Mouse (Mus musculus) testis, adult 2 months (tissue): ENCODE measurements around the gene Slain2. TPM values are rescaled to one million over a fixed set of nuclear protein-coding genes. Genes with fewer than 3 reads are reported as not detected.

Experiments
- H3K27ac ChIP-seq: fragments of 200-500 bp; 2 replicates; pipeline ENCODE4 v1.5.1; 2012; ENCODE audit warnings: low read depth, low read length; ENCODE audit not compliant: control insufficient read depth, insufficient read depth
- H3K27me3 ChIP-seq: fragments of 200-500 bp; 2 replicates; pipeline ENCODE4 v1.6.1; 2012; ENCODE audit warnings: mild to moderate bottlenecking, low read length, moderate library complexity; ENCODE audit not compliant: control insufficient read depth, insufficient read depth
- H3K36me3 ChIP-seq: fragments of 200-500 bp; 2 replicates; pipeline ENCODE4 v1.6.1; 2012; ENCODE audit warnings: mild to moderate bottlenecking, low read length; ENCODE audit not compliant: control insufficient read depth, insufficient read depth
- H3K4me1 ChIP-seq: fragments of 200-500 bp; 2 replicates; pipeline ENCODE4 v1.6.1; 2012; ENCODE audit warnings: low read length; ENCODE audit not compliant: control insufficient read depth, insufficient read depth
- H3K4me3 ChIP-seq: fragments of 200-500 bp; 2 replicates; pipeline ENCODE4 v1.5.1; 2012; ENCODE audit warnings: low read depth, mild to moderate bottlenecking, low read length, moderate library complexity, mixed read lengths; ENCODE audit not compliant: control insufficient read depth
- CTCF ChIP-seq: fragments of 200-500 bp; IDR thresholded peaks from 2 replicates; pipeline ENCODE4 v1.5.1; 2012; ENCODE audit warnings: low read depth, mild to moderate bottlenecking, inconsistent platforms, low read length, moderate library complexity; ENCODE audit not compliant: control insufficient read depth, insufficient read depth, insufficient replicate concordance
- POLR2A ChIP-seq: fragments of 200-500 bp; IDR thresholded peaks from 2 replicates; pipeline ENCODE4 v1.6.1; 2012; ENCODE audit warnings: low read depth, mild to moderate bottlenecking, inconsistent platforms, low read length, moderate library complexity; ENCODE audit not compliant: control insufficient read depth
- polyA plus RNA-seq: library from polyadenylated mRNA; depleted of rRNA; stranded (reverse); fragments of >200 nt; gene quantifications from 2 replicates; pipeline ENCODE4 v1.2.3, GENCODE M21; 2012; rRNA removed

Slain2 gene
- 173 and 180 TPM in 2 replicates for polyA plus RNA-seq

DNA sequence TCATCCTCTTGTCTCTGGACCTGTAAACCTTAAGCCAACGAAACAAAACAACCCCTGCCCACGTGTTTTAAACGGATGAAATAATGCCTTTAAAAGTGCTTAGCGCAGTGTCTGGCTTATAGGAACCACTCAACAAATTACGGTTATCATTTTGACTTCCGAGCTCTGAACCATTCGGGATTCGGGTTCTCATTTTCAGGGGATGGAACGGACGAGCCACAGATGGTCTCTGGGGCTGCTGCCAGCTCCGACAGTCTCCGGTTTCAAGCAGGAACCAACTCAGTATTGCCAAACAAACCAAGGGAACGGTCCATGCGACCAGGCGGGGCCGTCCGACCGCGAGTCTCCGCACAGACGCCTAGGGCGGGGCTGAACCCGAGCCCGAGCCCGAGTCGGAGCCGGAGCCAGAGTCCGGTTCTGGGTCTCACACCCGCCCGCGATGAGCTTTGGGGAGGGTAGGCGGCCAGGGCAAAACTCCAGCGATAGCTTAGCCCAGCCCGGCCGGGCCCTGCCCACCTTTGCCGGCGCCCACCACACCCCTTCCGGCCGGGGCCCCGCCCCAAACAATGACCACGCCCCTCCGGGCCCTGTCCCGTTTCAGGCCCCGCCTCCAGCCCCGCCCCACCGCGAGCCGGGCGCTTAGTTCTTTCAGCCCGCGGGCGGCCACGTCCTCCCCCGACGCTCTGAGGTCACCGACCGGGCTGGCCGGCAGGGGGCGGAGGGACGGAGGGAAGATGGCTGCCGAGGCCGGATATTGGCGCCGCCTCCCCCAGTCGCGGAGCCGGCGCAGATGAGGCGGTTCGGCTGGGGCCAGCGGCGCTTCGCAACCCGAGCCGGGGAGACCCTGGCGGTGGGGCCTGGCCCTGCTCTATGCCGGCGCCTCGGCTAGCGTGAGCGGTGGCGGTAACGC is at the start of gene Slain2:
Slain2 (plus strand) TSS at position 657 of the 910 bp plus-strand sequence.
- Histone ChIP-seq H3K27me3 (no peaks in the 10 kb centered on the region), H3K36me3 (no peaks in the 10 kb centered on the region), H3K27ac (peak within 1 kb of the TSS; percentile 96), H3K4me1 (peaks cover 2% of the 10 kb centered on the region), H3K4me3 (peak within 1 kb of the TSS; percentile 96)
- TF ChIP-seq POLR2A, result peak; percentile 81; the same call in 1 of the 2 replicates
- TF ChIP-seq CTCF, result peak; percentile 37

DNA sequence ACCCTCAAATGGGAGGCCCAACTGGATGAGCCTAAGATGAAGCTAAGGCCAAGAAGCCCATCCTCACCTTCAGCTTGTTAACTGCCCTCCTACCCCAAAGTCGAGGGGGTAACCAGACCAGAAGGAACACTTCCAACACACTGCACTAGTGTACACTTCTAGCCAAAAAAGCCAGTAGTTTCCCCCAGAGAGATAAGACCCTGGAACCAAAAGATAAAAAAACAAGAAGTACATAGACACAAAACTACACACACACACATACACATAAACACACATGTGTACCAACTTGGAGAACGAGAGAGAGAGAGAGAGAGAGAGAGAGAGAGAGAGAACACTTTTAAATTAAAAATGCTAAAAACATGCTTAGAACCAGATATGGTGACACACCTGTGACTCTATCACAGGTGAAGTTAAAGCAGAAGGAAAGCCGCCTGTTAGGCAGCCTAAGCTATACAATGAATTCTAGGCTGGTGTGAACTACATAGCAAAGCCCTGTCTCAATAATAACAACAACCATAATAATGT is 49.4 kb upstream of the Slain2 start:
- H3K4me1 ChIP-seq, result peaks cover 15% of the 10 kb centered on the region
- no peak for TF ChIP-seq POLR2A
- TF ChIP-seq CTCF, result no peak
- no peak overlapping the region for H3K27ac ChIP-seq
- H3K27me3 ChIP-seq, result no peaks in the 10 kb centered on the region
- no peak overlapping the region for H3K4me3 ChIP-seq
- no peaks in the 10 kb centered on the region for H3K36me3 ChIP-seq

DNA sequence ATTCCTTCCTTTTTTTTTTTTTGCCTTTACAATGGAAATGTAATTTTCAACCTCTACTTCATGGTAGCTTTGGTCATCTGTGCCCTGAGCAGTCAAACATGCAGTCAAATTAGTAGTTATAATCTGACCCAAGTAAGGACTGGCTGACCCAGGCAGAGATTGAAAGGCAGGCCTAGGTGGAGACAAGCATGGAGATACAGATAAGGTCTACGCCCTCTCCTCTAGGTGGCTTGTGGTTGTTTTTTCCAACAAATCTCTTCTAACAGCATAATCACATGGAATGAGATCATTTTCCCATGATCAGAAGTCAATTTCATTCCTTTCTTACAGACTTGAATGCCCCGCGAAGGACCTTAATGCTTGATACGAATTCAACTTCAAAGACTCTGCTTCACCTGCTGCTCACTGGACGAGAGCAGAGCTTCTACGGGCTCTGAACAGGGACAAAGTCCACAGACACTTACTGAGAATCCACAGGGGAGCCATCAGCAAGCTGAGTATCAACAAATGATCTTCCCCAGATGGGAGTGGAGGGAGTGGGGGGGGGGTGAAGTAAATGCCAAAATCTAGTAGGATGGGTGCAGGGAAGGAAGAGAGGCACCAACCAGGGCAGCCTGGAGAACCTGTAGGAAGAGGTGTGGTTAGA is 47.7 kb upstream of the Slain2 start:
- no peaks in the 10 kb centered on the region for H3K36me3 ChIP-seq
- H3K4me3 ChIP-seq, result no peak overlapping the region
- no peaks in the 10 kb centered on the region for H3K27me3 ChIP-seq
- H3K4me1 ChIP-seq, result peaks cover 15% of the 10 kb centered on the region
- no peak overlapping the region for H3K27ac ChIP-seq
- TF ChIP-seq CTCF, result no peak
- no peak for TF ChIP-seq POLR2A

DNA sequence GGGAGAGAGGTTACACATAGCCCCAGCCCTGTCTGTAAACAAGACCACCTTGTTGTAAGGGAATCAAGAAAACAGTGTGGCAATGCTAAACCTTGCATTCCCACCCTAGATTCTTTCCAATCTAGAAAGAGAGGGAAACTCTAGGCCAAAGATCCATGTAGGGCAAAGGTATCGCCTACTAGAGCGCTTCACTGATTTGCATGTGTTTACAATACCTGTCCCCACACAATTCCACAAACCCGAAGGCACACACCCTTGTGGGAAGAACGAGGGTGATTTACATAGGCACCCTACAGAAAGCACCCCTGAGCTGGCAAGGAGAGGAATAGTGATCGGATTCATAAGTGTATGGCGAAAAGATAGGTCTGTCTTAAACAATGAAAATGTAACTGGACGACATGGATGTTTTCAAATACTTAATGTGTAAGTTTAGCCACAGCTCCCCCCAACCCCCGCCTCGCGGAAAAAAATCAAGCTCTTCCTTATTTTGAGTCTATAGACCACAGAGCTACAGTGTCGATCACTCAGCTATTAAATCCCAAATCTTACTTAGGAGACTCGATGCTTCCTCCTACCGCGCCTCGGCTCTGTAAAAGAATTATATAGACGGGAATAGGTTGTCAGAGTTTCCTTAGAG is 47.0 kb upstream of the Slain2 start:
- H3K4me3 ChIP-seq, result no peak overlapping the region
- TF ChIP-seq POLR2A, result no peak
- no peak for TF ChIP-seq CTCF
- H3K27me3 ChIP-seq, result no peaks in the 10 kb centered on the region
- peaks cover 15% of the 10 kb centered on the region for H3K4me1 ChIP-seq
- H3K27ac ChIP-seq, result no peak overlapping the region
- H3K36me3 ChIP-seq, result no peaks in the 10 kb centered on the region

DNA sequence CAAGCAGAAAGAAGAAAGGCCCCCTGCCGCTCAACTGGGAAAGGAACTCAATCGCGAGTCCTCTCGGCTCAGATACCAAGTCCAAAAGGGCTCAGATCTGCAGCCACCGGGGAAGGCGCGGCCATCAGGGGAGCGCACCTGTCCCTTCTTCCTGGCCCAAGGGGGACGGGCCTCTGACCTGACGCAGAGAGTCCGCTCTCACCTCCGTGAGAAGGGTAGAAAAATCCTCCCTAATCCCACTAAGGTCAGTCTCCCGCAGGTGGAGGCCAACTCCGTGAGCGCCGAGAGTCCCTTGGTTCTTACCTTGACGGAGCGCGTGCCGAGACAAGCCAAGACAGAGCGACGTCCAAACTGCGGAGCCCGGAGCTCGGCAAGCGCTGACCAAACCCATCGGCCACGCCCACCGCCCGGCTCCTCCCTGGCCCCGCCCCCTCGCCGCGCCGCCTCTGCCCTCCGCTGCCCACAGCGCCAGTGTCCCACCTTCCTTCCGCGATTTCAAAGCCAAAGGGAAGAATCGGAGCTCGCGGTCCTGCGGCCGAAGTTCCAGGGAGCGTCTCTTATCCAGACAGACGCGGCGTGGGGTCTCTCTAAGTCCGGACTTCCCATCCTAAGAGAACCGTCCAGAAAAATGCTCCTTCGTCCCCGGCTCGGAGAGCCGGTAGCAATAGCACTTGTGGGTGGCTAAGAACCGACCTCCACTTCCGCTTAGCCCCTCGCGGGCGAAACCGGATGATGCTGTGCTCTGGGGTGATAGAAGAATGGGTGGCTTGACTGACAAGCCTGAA is 45.8 kb upstream of the Slain2 start, which contains the start of gene Tec:
Tec (minus strand) TSS at position 393 of the 785 bp plus-strand sequence.
- H3K36me3 ChIP-seq, result no peaks in the 10 kb centered on the region
- no peak within 1 kb of the TSS for H3K27ac ChIP-seq
- peak within 1 kb of the TSS; percentile 94 for H3K4me3 ChIP-seq
- no peak for TF ChIP-seq CTCF
- TF ChIP-seq POLR2A, result peak; percentile 56
- peaks cover 13% of the 10 kb centered on the region for H3K4me1 ChIP-seq
- H3K27me3 ChIP-seq, result no peaks in the 10 kb centered on the region

DNA sequence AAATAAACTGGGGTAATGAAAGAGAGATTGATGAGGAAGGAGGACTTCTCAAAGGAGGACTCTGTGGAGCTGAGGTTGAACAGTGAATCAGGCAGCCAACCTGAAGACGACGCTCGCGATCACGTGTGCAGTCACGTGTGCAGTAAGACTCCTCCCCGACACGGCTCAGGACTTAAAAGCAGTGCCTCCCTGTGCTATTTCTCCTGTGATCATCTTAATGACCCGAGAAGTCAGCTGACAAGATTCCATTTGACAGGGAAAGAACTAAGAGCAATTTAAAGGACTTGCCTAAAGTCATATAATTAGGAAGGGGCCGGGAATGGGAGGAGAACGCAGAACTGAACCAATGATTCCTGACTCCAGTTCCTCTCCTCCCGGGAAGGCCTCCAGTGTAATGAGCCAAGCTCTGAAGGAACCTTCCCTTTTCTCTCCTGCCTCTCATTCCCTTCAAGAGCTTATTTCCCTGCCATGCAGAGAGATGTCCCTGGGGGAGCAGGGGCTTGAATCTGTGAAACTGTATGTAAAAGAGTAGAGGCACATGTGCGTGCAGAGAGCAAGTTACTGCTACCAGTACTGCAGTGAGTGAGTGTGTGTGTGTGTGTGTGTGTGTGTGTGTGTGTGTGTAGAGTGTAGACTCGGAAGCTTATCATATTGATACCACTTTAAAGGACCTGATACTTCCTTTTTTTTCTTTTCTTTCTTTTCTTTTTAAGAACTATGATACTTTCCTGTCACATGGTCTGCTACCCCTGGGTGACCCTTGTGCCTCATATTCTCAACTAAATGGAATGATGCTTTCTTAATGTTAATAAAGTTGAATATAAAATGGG is 44.1 kb upstream of the Slain2 start:
- Histone ChIP-seq H3K4me3 (no peak overlapping the region), H3K27me3 (no peaks in the 10 kb centered on the region), H3K27ac (no peak overlapping the region), H3K4me1 (peaks cover 12% of the 10 kb centered on the region), H3K36me3 (no peaks in the 10 kb centered on the region)
- no peak for TF ChIP-seq POLR2A
- no peak for TF ChIP-seq CTCF
